Mouse (Mus musculus) lung, embryonic 15.5 days (tissue): ENCODE results near the gene Pdzd2. TPM values are rescaled to one million over a fixed set of nuclear protein-coding genes. Genes with fewer than 3 reads are reported as not detected.

ENCODE experiments used
- ATAC-seq: fragments of 200-750 bp; cut with Nextera tagmentation; 2 replicates; pipeline ENCODE4 v1.8.0; 2017; ENCODE audit warnings: moderate number of reproducible peaks, borderline replicate concordance; ENCODE audit not compliant: low FRiP score, low TSS enrichment; ENCODE audit errors: extremely low read depth
- H3K27ac ChIP-seq: fragments of 300-500 bp; sonication (generic); 2 replicates; pipeline ENCODE4 v1.5.1; 2015; ENCODE audit warnings: moderate library complexity, mild to moderate bottlenecking, inconsistent platforms
- H3K27me3 ChIP-seq: fragments of 300-500 bp; sonication (generic); 2 replicates; pipeline ENCODE4 v1.6.1; 2015; ENCODE audit warnings: inconsistent platforms
- H3K36me3 ChIP-seq: fragments of 300-500 bp; sonication (generic); 2 replicates; pipeline ENCODE4 v1.6.1; 2015; ENCODE audit warnings: inconsistent platforms
- H3K4me1 ChIP-seq: fragments of 300-500 bp; sonication (generic); 2 replicates; pipeline ENCODE4 v1.6.1; 2015; ENCODE audit warnings: inconsistent platforms
- H3K4me2 ChIP-seq: fragments of 300-500 bp; sonication (generic); 2 replicates; pipeline ENCODE4 v1.6.1; 2015; ENCODE audit warnings: inconsistent platforms, mild to moderate bottlenecking, moderate library complexity
- H3K4me3 ChIP-seq: fragments of 300-500 bp; sonication (generic); 2 replicates; pipeline ENCODE4 v1.5.1; 2015; ENCODE audit warnings: mild to moderate bottlenecking, inconsistent platforms
- H3K9ac ChIP-seq: fragments of 300-500 bp; sonication (generic); 2 replicates; pipeline ENCODE4 v1.6.1; 2015; ENCODE audit warnings: inconsistent platforms
- H3K9me3 ChIP-seq: fragments of 300-500 bp; sonication (generic); 2 replicates; pipeline ENCODE4 v1.6.1; 2016; ENCODE audit warnings: inconsistent platforms
- WGBS: fragments of 180-500 bp; shearing (Covaris S2); methylation state at CpG from one replicate; pipeline ENCODE4 v1.1.7; 2015; 5-methylcytosine and 5-hydroxymethylcytosine counted together
- polyA plus RNA-seq: library from polyadenylated mRNA; unstranded; fragments of >200 nt; fragmentation: Nextera tagmentation; extraction: Ambion mirVana; gene quantifications from 2 replicates; pipeline ENCODE4 v1.2.1, GENCODE M21; 2015

Gene Pdzd2
- polyA plus RNA-seq, 1 experiment from 2014 or later: 39.8 TPM

DNA sequence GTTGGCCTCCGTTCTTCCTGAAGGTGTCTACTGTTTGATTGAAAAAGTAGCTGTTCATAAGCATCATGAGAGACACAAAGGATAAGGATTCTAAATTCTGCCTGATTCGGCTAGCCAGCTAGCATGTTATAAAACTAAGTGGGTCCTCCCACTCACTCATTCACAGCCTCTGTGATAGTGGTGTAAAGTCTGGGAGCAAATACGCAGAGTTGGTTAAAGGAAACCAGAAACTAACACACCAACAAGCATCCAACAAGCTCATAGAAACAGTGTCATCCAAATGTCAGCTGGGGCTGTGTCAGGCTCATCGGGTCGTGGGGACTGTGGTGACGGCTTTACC lies 377.1 kb downstream of the Pdzd2 start:
- no peak overlapping the region for H3K9ac ChIP-seq
- no peak overlapping the region for H3K4me3 ChIP-seq
- H3K9me3 ChIP-seq: no peaks in the 10 kb centered on the region
- H3K27ac ChIP-seq: no peak overlapping the region
- no peak overlapping the region for H3K4me2 ChIP-seq
- H3K36me3 ChIP-seq: peaks cover 3% of the 10 kb centered on the region; the same call in 1 of the 2 replicates
- ATAC-seq: no peak
- WGBS: 82% methylated on average over 6 of the region's 6 CpGs
- H3K4me1 ChIP-seq: peaks cover 14% of the 10 kb centered on the region
- no peaks in the 10 kb centered on the region for H3K27me3 ChIP-seq

DNA sequence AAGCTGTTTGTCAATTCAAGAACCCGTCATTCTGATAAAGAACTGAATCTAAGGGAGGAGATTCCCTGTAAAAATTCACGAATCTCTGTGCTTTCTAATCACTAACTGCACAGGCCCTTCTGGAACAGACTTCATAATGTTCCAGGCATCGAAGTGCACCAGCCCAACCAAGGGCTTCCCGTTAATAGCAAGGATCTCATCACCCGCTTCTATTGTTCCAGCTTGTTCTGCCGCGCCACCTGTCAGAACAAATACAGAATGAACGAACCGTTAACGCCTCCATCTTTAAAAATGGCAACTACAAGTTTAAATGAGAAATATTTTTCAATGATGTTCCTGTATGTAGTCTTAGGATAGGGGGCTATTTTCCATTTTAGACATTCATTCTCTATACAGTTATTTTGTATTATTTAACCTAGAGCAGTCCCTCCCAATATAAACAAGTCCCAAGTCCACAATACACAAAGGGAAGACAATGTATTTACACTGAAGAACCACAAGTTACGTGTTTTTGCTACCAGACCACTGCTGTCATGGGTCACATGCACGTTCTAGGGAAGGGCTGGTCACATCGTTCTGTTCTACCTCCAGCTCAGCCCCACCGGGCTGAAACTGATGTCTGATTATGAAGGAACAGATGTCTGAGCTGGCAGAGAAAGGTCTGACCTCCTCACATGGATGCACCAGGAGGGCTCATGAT lies 377.6 kb downstream of the Pdzd2 start:
- H3K9ac ChIP-seq: no peak overlapping the region
- H3K4me3 ChIP-seq: no peak overlapping the region
- H3K27me3 ChIP-seq: no peaks in the 10 kb centered on the region
- no peak for ATAC-seq
- H3K9me3 ChIP-seq: no peaks in the 10 kb centered on the region
- H3K27ac ChIP-seq: no peak overlapping the region
- H3K36me3 ChIP-seq: peaks cover 3% of the 10 kb centered on the region; the same call in 1 of the 2 replicates
- H3K4me2 ChIP-seq: no peak overlapping the region
- 81% methylated on average over 14 of the region's 14 CpGs for WGBS
- peaks cover 9% of the 10 kb centered on the region for H3K4me1 ChIP-seq

DNA sequence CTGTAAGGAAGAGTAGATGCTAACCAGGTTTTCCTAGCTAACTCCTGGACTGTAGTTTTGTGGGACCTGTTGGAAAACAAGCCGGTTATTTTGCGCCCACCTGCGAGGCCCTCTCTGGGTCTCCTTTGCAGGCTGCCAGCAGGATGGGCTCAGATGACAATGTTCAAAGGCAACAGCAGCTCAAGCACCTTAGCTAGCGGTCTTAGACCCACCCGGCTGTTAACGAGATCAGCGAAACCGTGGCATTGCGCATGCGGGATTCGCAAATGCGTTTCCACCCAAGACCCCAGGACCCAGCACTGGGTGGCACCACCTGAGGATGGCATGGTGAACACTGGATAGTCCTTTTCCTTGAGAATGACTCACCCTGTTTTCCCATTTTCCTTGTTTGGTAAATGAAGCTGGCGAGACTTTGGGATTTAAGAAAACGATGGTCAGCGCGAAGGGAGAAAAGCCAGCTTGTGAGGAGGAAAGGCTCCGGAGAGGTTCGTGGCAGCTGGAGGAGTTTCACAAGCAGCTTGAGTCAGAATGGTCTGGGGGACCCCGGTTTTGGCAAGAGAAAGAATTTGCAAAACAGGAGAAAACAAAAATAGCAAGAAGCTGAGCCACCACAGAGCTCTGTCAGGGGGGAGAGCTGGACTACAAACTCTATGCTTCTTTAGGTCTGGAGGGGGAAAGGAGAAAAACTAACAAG lies 379.1 kb downstream of the Pdzd2 start:
- H3K4me2 ChIP-seq: no peak overlapping the region
- no peak overlapping the region for H3K4me3 ChIP-seq
- no peaks in the 10 kb centered on the region for H3K4me1 ChIP-seq
- H3K9ac ChIP-seq: no peak overlapping the region
- no peak for ATAC-seq
- H3K9me3 ChIP-seq: no peaks in the 10 kb centered on the region
- H3K36me3 ChIP-seq: peaks cover 8% of the 10 kb centered on the region; the same call in 1 of the 2 replicates
- no peak overlapping the region; the same call in 1 of the 2 replicates for H3K27ac ChIP-seq
- WGBS: 66% methylated on average over 19 of the region's 19 CpGs
- H3K27me3 ChIP-seq: no peaks in the 10 kb centered on the region

DNA sequence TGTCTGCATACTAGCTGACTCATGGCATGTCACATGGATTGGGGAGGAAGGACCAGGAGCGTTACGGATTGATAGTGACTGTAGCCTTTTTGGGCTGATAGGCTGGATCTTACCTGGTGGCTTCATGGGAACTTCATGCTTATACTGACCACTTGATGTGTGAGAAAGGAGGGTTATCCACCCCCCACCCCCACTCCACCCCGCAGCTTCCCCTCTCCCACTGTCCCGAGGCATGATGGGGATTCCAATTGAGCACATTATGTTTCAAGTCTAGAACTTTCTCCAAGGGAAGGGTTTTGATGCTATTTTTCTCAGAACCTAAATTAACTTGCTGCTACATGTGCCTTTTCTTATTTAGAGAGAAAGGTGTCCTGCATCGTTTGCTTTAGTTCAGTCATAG lies 381.3 kb downstream of the Pdzd2 start:
- Histone ChIP-seq H3K9ac (no peak overlapping the region), H3K36me3 (peaks cover 22% of the 10 kb centered on the region; the same call in 1 of the 2 replicates), H3K9me3 (no peaks in the 10 kb centered on the region), H3K27me3 (no peaks in the 10 kb centered on the region), H3K27ac (no peak overlapping the region), H3K4me2 (no peak overlapping the region), H3K4me1 (no peaks in the 10 kb centered on the region), H3K4me3 (no peak overlapping the region)
- ATAC-seq: no peak
- WGBS: 91% methylated on average over 5 of the region's 5 CpGs

DNA sequence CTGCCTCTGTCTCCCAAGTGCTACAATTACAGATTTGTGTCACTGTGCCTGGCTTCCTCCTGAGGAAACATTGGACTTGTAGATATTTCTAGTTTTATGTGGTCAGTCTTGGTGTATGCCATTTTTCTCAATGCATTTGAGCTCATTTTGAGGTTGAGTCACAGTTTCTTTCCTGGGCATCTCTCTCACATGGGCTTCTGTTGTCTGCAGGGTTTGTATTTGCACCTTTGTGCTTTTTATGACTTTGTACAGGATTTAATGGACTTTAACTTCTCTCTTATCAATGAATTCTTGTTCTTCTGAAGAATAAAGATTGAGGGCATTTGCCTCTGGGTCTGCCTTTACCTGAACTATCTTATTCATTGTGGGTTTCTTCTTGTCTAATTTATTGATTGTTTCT lies 382.3 kb downstream of the Pdzd2 start:
- Histone ChIP-seq H3K4me1 (no peaks in the 10 kb centered on the region), H3K4me2 (no peak overlapping the region), H3K36me3 (peaks cover 30% of the 10 kb centered on the region; the same call in 1 of the 2 replicates), H3K4me3 (no peak overlapping the region), H3K27ac (no peak overlapping the region), H3K27me3 (no peaks in the 10 kb centered on the region), H3K9ac (no peak overlapping the region), H3K9me3 (no peaks in the 10 kb centered on the region)
- no peak for ATAC-seq

DNA sequence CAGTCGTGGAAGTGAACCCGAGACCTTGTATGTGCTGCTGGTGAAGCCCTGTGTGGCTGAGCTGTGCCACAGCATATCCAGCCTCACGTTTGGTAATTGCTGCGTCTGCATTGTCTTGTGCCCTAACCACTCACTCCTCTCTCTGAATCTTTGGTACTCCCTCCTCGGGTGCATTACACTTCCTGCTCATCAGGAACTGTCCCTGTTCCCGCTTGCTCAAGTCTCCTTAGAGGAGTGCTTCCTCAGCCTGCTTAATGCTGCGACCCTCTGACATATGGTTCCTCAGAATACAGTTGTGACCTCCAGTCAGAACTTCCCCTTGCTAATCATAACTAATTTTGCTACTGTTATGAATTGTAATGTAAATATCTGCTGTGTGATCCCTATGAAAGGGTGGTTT lies 383.8 kb downstream of the Pdzd2 start:
- no peaks in the 10 kb centered on the region for H3K4me1 ChIP-seq
- no peaks in the 10 kb centered on the region for H3K9me3 ChIP-seq
- 0 out of 2 replicates have a peak overlapping the region, but pooled peaks have one; percentile 36 for H3K27ac ChIP-seq
- no peak for ATAC-seq
- no peaks in the 10 kb centered on the region for H3K27me3 ChIP-seq
- H3K4me3 ChIP-seq: no peak overlapping the region
- 56% methylated on average over 7 of the region's 7 CpGs for WGBS
- no peak overlapping the region for H3K9ac ChIP-seq
- H3K4me2 ChIP-seq: no peak overlapping the region
- peaks cover 43% of the 10 kb centered on the region; the same call in 1 of the 2 replicates for H3K36me3 ChIP-seq

DNA sequence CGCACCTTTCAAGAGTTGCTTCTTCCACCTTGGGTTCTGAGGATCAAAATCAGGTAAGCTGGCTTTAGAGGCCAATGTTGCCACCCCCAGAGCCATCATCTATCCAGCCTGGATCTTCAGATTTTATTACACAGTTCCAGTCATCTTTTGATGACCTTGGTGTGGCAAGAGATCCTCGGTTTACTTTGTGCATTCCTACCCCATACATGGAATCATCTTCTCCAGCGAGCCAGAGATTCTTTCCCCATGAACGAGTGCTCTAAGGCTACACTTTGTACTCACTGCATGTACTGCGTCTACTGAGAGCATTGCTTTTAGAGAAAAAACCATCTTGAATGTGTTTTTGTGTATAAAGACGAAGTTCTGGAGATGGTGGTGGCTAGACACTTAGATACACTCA lies 384.5 kb downstream of the Pdzd2 start:
- Histone ChIP-seq H3K9ac (no peak overlapping the region), H3K9me3 (no peaks in the 10 kb centered on the region), H3K27me3 (no peaks in the 10 kb centered on the region), H3K27ac (no peak overlapping the region), H3K4me1 (no peaks in the 10 kb centered on the region), H3K4me2 (no peak overlapping the region), H3K4me3 (no peak overlapping the region), H3K36me3 (peaks cover 45% of the 10 kb centered on the region; the same call in 1 of the 2 replicates)
- 85% methylated on average over 6 of the region's 6 CpGs for WGBS
- no peak for ATAC-seq

DNA sequence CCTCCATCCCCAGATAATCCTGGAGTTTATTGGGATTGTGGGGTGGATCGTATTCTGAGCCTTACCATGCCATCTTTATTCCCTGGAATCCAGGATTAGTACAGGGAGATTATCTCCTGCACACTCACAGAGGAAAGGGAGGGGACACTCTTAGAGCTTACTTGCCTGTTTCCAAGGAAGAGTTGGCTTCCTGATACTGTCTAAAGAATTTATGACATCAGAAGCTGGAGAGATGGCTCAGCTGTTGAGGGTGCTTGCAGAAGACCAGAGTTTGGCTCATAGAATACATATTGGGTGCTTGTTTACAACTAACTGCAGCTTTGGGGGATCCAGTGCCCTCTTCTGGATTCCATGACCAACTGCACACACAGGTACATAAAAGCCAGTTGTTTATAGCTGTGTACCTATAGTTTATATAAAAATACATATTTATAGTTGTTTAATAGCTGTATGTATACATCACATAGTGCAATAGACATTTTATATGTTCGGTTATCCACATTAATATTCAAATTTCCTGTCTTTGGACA lies 385.4 kb downstream of the Pdzd2 start:
- no peaks in the 10 kb centered on the region for H3K9me3 ChIP-seq
- no peak overlapping the region for H3K4me3 ChIP-seq
- H3K36me3 ChIP-seq: peaks cover 53% of the 10 kb centered on the region; the same call in 1 of the 2 replicates
- ATAC-seq: no peak
- no peaks in the 10 kb centered on the region for H3K27me3 ChIP-seq
- WGBS: 96% methylated on average over 2 of the region's 2 CpGs
- no peak overlapping the region for H3K27ac ChIP-seq
- H3K9ac ChIP-seq: no peak overlapping the region
- no peaks in the 10 kb centered on the region for H3K4me1 ChIP-seq
- H3K4me2 ChIP-seq: no peak overlapping the region

DNA sequence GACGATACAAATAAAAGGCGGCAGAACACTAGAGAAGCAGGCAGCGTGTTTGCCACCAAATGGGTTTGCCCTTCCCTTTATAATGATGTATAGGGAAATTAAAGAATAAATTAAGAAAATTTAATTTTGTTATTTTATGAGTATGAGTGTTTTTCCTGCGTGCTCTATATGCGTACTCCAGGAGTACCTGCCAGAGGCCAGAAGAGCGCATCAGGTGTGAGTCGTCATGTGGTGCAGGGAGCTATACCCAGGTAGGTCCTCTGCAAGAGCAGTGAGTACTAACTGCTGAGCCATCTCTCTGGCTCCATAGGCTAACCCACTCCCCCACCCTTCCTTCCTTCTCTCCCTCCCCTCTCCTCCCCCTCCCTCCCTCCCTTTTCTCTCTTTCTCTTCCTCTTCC lies 388.3 kb downstream of the Pdzd2 start:
- Histone ChIP-seq H3K27ac (no peak overlapping the region), H3K9me3 (no peaks in the 10 kb centered on the region), H3K27me3 (no peaks in the 10 kb centered on the region), H3K9ac (no peak overlapping the region), H3K4me1 (no peaks in the 10 kb centered on the region; the same call in 1 of the 2 replicates), H3K4me3 (no peak overlapping the region), H3K4me2 (no peak overlapping the region), H3K36me3 (peaks cover 58% of the 10 kb centered on the region; the same call in 1 of the 2 replicates)
- ATAC-seq: no peak
- 92% methylated on average over 7 of the region's 7 CpGs for WGBS

DNA sequence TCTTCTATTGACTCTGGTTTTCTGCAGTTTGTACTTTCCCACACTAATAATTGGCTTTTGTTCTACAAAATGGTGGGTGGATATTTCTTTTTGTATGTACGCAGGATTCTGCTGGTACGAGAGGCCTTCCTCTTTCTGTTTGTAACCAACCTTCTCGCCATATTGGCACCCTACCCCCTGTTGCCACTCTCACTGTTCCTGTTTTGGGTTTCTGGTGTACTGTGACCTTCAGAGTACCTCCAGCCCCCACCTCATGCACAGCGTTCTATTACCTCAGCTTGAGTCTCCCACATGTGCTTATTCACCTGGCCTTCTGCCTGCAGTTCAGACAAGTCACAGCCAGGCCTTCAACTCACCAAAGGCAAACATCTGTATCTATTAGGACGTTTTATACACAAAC lies 389.9 kb downstream of the Pdzd2 start:
- H3K27me3 ChIP-seq: no peaks in the 10 kb centered on the region
- H3K9me3 ChIP-seq: no peaks in the 10 kb centered on the region
- H3K36me3 ChIP-seq: peaks cover 49% of the 10 kb centered on the region
- no peak overlapping the region for H3K27ac ChIP-seq
- WGBS: 83% methylated on average over 5 of the region's 5 CpGs
- H3K9ac ChIP-seq: no peak overlapping the region
- H3K4me1 ChIP-seq: no peaks in the 10 kb centered on the region; the same call in 1 of the 2 replicates
- H3K4me2 ChIP-seq: no peak overlapping the region
- no peak overlapping the region for H3K4me3 ChIP-seq
- no peak for ATAC-seq

DNA sequence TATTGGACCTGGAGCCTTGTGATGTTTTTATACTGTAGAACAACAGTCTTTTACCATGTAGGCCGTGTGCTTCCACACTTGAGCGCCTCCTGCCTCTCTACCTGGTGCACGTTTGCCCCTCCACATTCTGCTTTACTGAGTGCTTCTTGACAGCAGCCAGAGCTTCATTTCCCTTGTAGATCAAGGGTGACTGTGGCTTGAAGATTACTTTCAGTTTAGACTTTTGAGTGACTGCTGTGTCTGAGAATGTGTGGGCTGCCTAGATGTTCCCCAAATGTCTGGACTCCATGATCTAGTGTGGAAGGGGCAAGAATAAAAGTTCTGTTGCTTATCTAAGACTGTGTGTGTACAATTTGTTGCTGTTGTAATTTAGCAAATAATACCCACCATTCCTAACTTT lies 390.8 kb downstream of the Pdzd2 start:
- Histone ChIP-seq H3K4me1 (no peaks in the 10 kb centered on the region; the same call in 1 of the 2 replicates), H3K27ac (no peak overlapping the region), H3K4me2 (no peak overlapping the region), H3K9me3 (no peaks in the 10 kb centered on the region), H3K36me3 (peaks cover 49% of the 10 kb centered on the region), H3K4me3 (no peak overlapping the region), H3K9ac (no peak overlapping the region), H3K27me3 (no peaks in the 10 kb centered on the region)
- 74% methylated on average over 3 of the region's 3 CpGs for WGBS
- no peak for ATAC-seq

DNA sequence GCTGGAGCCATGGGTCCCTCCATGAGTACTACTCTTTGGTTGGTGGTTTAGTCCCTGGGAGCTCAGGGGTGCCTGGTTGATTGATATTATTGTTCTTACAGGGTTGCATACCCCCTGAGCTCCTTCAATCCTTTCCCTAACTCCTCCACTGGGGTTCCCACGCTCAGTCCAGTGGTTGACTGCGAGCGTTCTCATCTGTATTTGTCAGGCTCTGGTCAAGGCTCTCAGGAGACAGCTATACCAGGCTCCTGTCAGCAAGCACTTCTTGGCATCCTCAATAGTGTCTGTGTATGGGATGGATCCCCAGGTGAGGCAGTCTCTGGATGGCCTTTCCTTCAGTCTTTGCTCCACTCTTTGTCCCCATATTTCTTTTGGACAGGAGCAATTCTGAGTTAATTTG lies 392.8 kb downstream of the Pdzd2 start:
- WGBS: 85% methylated on average over 3 of the region's 3 CpGs
- no peak for ATAC-seq
- H3K4me3 ChIP-seq: no peak overlapping the region
- no peak overlapping the region for H3K9ac ChIP-seq
- no peaks in the 10 kb centered on the region for H3K27me3 ChIP-seq
- H3K4me1 ChIP-seq: no peaks in the 10 kb centered on the region; the same call in 1 of the 2 replicates
- no peak overlapping the region for H3K27ac ChIP-seq
- no peaks in the 10 kb centered on the region for H3K9me3 ChIP-seq
- peaks cover 49% of the 10 kb centered on the region for H3K36me3 ChIP-seq
- H3K4me2 ChIP-seq: no peak overlapping the region
